Mouse (Mus musculus) frontal cortex, postnatal 25 days (tissue): Measurements from ENCODE around the gene Kdm4b.

ENCODE experiments used
- DNase-seq, 2 experiments: peaks; one replicate each; pipeline ENCODE4 v3.0.0; 2022; ENCODE audit warnings: low spot score in 2 of 2

Kdm4b gene

DNA sequence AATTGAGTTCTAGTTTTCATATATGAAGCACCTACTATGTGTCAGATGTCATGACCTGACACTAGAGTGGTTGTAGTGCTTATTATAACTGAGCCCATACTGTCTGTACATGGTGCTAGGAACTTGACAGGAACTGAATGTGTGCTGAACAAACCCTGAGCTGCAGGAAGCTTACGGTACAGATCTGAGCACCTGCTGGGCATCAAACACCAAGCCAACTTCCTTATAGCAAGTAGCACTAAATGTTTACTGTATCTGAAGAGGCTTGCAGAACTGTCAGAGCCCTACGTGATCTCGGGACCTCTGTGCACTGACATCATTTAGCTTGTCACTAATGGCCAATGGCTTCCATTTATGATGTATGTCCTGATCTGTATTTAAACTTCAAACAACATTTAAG lies 105.7 kb downstream of the Kdm4b start:
- no peak for DNase-seq

- DNase-seq, result no peak
Measured at GRCm38 (mm10) chr17:56439731-56440460, 114.0 kb downstream of the Kdm4b start.

GRCm38 (mm10) chr17:56442316-56442715 lies 116.5 kb downstream of the Kdm4b start:
- no peak for DNase-seq

DNA sequence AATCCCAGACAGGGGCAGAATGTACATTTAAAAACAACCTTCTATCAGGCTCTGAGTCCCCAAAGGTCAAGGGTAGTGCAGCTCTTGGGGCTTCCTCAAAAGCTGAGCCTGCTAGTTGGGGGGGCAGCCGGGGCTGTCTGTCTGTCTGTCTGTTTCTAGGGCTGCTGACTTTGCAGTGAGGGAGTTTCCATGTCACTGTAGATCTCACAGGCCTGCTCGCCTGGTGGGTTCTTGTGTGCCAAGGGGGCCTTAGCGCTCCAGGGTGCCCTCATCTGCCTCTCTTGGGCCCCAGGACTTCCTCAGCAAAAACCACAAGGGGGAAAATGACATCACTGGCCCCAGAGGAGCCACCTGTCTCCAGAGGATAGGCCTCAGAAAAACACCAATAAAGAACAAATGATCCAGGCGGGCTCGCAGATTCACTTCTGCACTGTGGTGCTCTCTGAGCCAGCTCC lies 117.5 kb downstream of the Kdm4b start:
- DNase-seq, result no peak

- DNase-seq, result no peak
Measured at GRCm38 (mm10) chr17:56444771-56445170, 118.9 kb downstream of the Kdm4b start.

GRCm38 (mm10) chr17:56445397-56445796 lies 119.5 kb downstream of the Kdm4b start:
- no peak for DNase-seq

DNA sequence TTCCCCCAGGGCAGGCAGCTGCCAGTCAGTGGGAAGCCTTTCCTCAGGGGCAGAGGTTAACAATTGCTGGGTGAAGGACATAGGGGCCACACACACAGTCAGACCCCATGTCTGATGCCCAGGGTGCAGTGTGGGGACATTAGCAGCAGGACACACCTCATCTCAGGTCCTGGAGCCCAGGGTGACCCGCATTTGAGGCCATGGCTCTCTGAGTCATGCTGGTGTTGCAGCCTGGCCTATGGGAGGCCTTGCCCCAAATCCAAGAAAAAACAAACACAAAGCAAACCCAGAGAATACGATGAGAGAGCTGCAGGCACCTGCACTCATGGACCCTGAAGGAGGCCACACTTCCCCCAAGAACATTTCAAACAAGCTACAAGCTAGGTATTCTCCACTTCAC lies 121.9 kb downstream of the Kdm4b start:
- DNase-seq, result no peak
